Mouse (Mus musculus) left cerebral cortex, postnatal 14 days (tissue): Measurements from ENCODE around the gene Tmem239. TPM values are rescaled to one million over a fixed set of nuclear protein-coding genes. Genes with fewer than 3 reads are reported as not detected.

Source experiments
- DNase-seq, 2 experiments: peaks; one replicate each; pipeline ENCODE4 v3.0.0; 2021 to 2022; ENCODE audit warnings: low spot score in 2 of 2, mixed read lengths in 1 of 2
- intact Hi-C: fragments of 180-260 bp; cut with DNase I; formaldehyde crosslinking; loops from one replicate; pipeline ENCODE4 v1.15.1; 2025
- total RNA-seq, 2 experiments: library from RNA; stranded (reverse); gene quantifications; 2 replicates each; pipeline ENCODE4 v1.2.3; 2021

Tmem239 gene
- total RNA-seq, 2 experiments from 2014 or later, result not detected

- DNase-seq, result no peak
- intact Hi-C loops, result no loop called here
Observed at GRCm38 (mm10) chr2:130449021-130449793, 42.9 kb downstream of the Tmem239 start.

DNA sequence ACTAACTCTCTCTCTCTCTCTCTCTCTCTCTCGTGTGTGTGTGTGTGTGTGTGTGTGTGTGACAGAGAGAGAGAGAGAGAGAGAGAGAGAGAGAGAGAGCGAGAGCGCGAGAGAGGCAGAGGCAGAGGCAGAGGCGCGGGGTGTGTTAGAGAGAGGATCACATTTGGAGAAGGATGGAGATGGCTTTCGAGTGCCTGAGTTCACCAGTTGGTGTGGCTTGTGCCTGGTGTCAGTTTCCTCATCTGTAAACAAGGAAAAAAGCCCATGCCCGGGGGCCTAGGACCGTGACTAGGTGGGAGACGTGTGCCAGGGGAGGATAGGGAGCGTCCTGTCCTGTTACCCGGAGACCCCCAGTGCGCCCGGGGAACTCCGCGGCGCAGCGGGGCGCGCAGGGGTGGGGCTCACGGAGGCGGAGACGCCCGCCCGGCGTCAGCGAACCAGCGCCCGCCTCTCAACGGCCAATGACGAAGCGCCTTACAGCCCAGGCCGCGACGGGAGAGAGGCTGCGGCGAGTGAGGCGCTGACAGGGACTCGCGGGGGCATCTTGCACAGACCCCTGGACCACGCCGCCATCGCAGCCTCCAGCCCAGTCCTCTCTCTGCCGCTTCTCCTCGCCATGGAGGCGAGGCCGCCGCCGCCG, 43.6 kb downstream of the Tmem239 start, which contains the start of gene Ptpra:
Ptpra (plus strand) TSS at position 485 of the 640 bp plus-strand sequence.
- intact Hi-C loops, result loop anchor here (5.0 kb wide), 3 partner anchors 47 to 82 kb away; no protein-coding TSS in a partner anchor
- DNase-seq, result peak; percentile 88 to 92

DNA sequence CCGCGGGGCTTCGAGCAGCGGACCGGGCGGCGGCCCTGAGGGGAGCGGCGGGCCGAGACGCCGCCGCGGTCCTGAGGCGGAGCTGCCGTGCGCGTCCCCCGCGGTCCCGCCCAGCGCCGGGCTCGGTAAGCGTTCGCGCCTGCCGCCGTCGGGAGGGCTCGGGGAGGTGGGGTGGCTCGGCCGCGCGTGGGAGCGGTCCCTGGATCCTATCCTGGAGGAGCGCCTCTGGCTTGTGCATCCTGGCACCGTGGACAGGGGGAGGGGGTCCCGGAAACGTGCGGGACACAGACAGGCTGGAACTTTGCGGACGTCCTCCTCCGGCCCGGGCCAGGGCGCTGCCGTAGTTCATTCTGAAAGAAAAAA, 44.1 kb downstream of the Tmem239 start:
- intact Hi-C loops, result loop anchor here (5.0 kb wide), 3 partner anchors 47 to 82 kb away; no protein-coding TSS in a partner anchor
- DNase-seq, result peak; percentile 52 to 70

DNA sequence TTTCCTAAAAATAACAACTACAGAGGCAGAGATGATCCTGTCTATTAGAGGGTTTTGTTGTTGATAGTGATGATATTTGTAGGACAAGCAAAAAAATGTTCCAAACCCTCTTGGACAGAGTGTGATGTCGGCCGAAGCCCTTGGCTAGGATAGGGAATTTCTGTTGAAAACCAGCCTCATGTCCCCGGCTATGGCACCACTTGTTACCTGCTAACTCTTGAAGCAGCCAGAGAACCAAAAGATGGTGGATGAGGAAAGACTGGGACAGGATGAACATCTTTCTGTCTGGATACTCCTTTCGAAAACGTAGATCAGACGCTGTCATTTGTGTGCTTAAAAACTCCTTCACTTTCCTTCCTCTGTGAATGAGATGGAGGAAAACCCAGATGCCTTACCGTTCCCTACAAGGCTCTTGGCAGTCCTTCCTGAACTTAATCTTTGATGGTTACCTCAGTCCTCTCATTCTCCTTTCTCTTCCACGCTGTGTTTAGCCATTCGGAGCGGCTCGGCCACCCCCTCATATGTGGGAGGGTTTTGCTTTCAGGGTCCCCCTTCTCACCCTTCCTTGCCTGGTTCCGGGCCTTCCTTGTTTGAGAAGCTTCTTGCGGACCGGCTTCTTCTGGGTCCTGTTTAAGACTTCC, 44.9 kb downstream of the Tmem239 start:
- intact Hi-C loops, result loop anchor here (5.0 kb wide), 3 partner anchors 46 to 81 kb away; no protein-coding TSS in a partner anchor
- no peak for DNase-seq

- DNase-seq, result peak in 1 of 2 experiments; percentile 17
- intact Hi-C loops, result loop anchor here (5.0 kb wide), 3 partner anchors 46 to 81 kb away; no protein-coding TSS in a partner anchor
Observed at GRCm38 (mm10) chr2:130451727-130452090, 45.4 kb downstream of the Tmem239 start.

- intact Hi-C loops, result loop anchor here (5.0 kb wide), 3 partner anchors 45 to 80 kb away; no protein-coding TSS in a partner anchor
- DNase-seq, result no peak
Observed at GRCm38 (mm10) chr2:130452266-130452665, 46.0 kb downstream of the Tmem239 start.

- no peak for DNase-seq
- intact Hi-C loops, result loop anchor here (5.0 kb wide), 3 partner anchors 44 to 79 kb away; no protein-coding TSS in a partner anchor
Observed at GRCm38 (mm10) chr2:130453421-130453820, 47.1 kb downstream of the Tmem239 start.

DNA sequence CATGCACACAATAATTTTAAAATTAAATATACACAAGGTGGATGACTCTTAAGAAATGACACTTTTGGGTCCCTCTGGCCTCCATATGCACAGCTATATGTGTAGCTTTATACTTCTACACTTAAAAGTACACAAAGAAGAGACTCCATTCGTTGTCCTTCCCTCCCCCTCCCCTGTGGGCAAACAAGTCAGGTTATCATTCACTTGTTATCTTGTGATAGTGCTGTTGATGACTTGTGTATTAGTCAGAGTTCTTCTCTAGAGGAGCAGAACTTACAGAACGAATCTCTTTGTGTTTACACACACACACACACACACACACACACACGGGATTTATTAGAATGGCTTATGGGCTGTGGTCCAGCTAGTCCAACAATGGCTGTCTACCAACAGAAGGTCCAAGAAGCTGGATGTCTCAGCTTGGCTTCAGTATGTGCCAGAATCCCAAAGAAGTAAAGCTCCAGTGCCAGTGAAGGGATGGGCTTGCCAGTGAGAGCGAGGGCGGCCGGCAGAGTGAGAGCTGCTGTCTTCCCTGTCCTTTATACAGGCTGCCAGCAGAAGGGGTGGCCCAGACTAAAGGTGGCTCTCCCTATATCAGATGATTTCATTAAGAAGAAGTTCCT, 48.6 kb downstream of the Tmem239 start:
- peak in 1 of 2 experiments; percentile 28 for DNase-seq
- intact Hi-C loops, result loop anchor here (5.0 kb wide), 3 partner anchors 42 to 77 kb away; no protein-coding TSS in a partner anchor

Other genes with a start within 250 kb of the Tmem239 start
- gene Snrpb, start 227.1 kb upstream of the Tmem239 start, total RNA-seq, result 100 to 1,000 TPM; 103 to 105 TPM
- gene Tmc2, start 211.3 kb upstream of the Tmem239 start, total RNA-seq, result not detected
- 100 to 1,000 TPM; 125 to 144 TPM for gene Nop56, start 132.0 kb upstream of the Tmem239 start, total RNA-seq
- gene Idh3b, start 121.9 kb upstream of the Tmem239 start, total RNA-seq, result 100 to 1,000 TPM; 260 to 269 TPM
- 10 to 100 TPM in 1 of 2 experiments, 1 to 10 TPM in 1; 9.1 to 11.7 TPM for gene Ebf4, start 111.3 kb upstream of the Tmem239 start, total RNA-seq
- gene Cpxm1, start 8.9 kb upstream of the Tmem239 start, total RNA-seq, result 10 to 100 TPM in 1 of 2 experiments, 1 to 10 TPM in 1; 8.5 to 13.2 TPM
- not detected for gene Gm28372, start 1.2 kb upstream of the Tmem239 start, total RNA-seq
- gene 1700020A23Rik, start 1.2 kb upstream of the Tmem239 start, total RNA-seq, result not detected
- 10 to 100 TPM; 66.7 to 83.6 TPM for gene Vps16, start 17.9 kb downstream of the Tmem239 start, total RNA-seq
- 10 to 100 TPM; 21.3 to 22.1 TPM for gene Pced1a, start 18.2 kb downstream of the Tmem239 start, total RNA-seq
- gene Ptpra, start 43.8 kb downstream of the Tmem239 start, total RNA-seq, result 100 to 1,000 TPM; 251 to 257 TPM
- 10 to 100 TPM; 72.2 to 75.8 TPM for gene Mrps26, start 157.3 kb downstream of the Tmem239 start, total RNA-seq
- gene Oxt, start 169.7 kb downstream of the Tmem239 start, total RNA-seq, result 1 to 10 TPM in 1 of 2 experiments, not detected in 1; 1.5 TPM
- 10 to 100 TPM in 1 of 2 experiments, under 1 TPM in 1; 0.68 to 21.7 TPM for gene Avp, start 176.1 kb downstream of the Tmem239 start, total RNA-seq
- gene Fastkd5, start 223.5 kb downstream of the Tmem239 start, total RNA-seq, result 1 to 10 TPM; 7.3 to 8.0 TPM
- 1 to 10 TPM; 7.7 to 8.3 TPM for gene Ubox5, start 223.6 kb downstream of the Tmem239 start, total RNA-seq
- 10 to 100 TPM; 88.0 to 89.5 TPM for gene Lzts3, start 236.3 kb downstream of the Tmem239 start, total RNA-seq